Comparison of ENCODE assay signal across 15 mouse cellular contexts in the genomic region with DNA sequence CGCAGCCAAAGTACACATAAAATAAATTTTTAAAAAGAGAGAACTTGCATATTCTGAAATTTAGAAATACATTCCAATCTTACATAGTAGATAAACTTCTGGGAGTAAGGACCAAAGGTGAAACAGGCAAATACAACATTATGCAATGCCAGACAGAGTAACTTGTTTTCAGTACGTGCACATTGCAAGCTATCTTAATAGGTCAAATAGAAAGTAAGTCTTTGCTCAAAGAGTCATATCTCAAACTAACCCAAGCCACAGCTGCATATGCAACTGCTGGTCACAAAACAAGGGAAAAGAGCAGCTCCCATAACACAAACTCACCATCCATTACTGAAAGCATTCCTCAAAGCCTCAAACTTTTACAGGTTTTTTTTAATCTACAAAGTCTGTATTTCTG.
"Had no signal": no experiment of that assay in that cellular context is flagged by ENCODE, and none has a peak within 500 bp of the region (broad histone marks: within the 10 kb centered on the region; RNA-seq: fewer than 3 reads in every experiment).

No protein-coding gene starts in this region.

- DNase-seq: kidney, adult 2 months; kidney, postnatal 25 days; layer of hippocampus, adult 9-11 months; layer of hippocampus, postnatal 36 days; lung, embryonic 14.5 days; lung, postnatal 10 days; lung, postnatal 4 days; right cerebral cortex, adult 18-20 months; right cerebral cortex, postnatal 25 days; thymus, postnatal 4 days had no signal

- H3K4me3 ChIP-seq: limb, embryonic 15.5 days; midbrain, embryonic 12.5 days; neural tube, embryonic 15.5 days had no signal

- H3K27me3 ChIP-seq: limb, embryonic 15.5 days; midbrain, embryonic 12.5 days; neural tube, embryonic 15.5 days had no signal

- H3K9me3 ChIP-seq: limb, embryonic 15.5 days; midbrain, embryonic 12.5 days; neural tube, embryonic 15.5 days had no signal

- H3K4me2 ChIP-seq: limb, embryonic 15.5 days; lung, embryonic 14.5 days; midbrain, embryonic 12.5 days; neural tube, embryonic 15.5 days had no signal

- H3K9ac ChIP-seq: limb, embryonic 15.5 days; lung, embryonic 14.5 days; midbrain, embryonic 12.5 days; neural tube, embryonic 15.5 days had no signal

- H3K36me3 ChIP-seq: limb, embryonic 15.5 days; midbrain, embryonic 12.5 days; neural tube, embryonic 15.5 days had no signal

- H3K27ac ChIP-seq: limb, embryonic 15.5 days; midbrain, embryonic 12.5 days; neural tube, embryonic 15.5 days; stomach, postnatal 0 days had no signal

- ATAC-seq: intestine, embryonic 16.5 days had no signal
